Comparison of ENCODE assay signal across 19 mouse cellular contexts in genomic region chr6:135703655-135704054, GRCm38 (mm10).
DNase-seq lines count a peak whose midpoint lies in the region; ATAC-seq and TF ChIP-seq lines count a peak whose summit lies in the region.
"Had no signal": no experiment of that assay in that cellular context is flagged by ENCODE, and none has a peak within 500 bp of the region (broad histone marks: within the 10 kb centered on the region; RNA-seq: fewer than 3 reads in every experiment).

No protein-coding gene starts in this region.

- H3K4me3 ChIP-seq in intestine, embryonic 15.5 days (replicated peaks): no peak overlapping the region
- H3K4me3 ChIP-seq in intestine, postnatal 0 days (ENCODE audit: low read depth, low read length): no peak overlapping the region
- no peak overlapping the region for H3K4me3 ChIP-seq in kidney, postnatal 0 days (replicated peaks; ENCODE audit: low read depth, low read length)
- H3K4me3 ChIP-seq: embryonic facial prominence, embryonic 13.5 days; forebrain, embryonic 12.5 days; hindbrain, embryonic 15.5 days had no signal

- no peak overlapping the region for H3K9ac ChIP-seq in intestine, embryonic 15.5 days
- no peak overlapping the region for H3K9ac ChIP-seq in intestine, postnatal 0 days (ENCODE audit: low read depth, low read length)
- no peak overlapping the region for H3K9ac ChIP-seq in kidney, postnatal 0 days (ENCODE audit: low read depth, low read length)
- H3K9ac ChIP-seq: embryonic facial prominence, embryonic 13.5 days; forebrain, embryonic 12.5 days; hindbrain, embryonic 15.5 days had no signal

- CTCF ChIA-PET in Patski (lab: Charles Lee): interaction anchor here (0.6 to 1.2 kb wide), 3 partner anchors 14 to 49 kb away, joined by 3 read pairs; no protein-coding TSS in a partner anchor

- no peak overlapping the region for H3K4me2 ChIP-seq in intestine, embryonic 15.5 days (replicated peaks)
- no peak overlapping the region for H3K4me2 ChIP-seq in intestine, postnatal 0 days (replicated peaks; ENCODE audit: low read depth)
- no peak overlapping the region for H3K4me2 ChIP-seq in kidney, postnatal 0 days (ENCODE audit: low read length)
- H3K4me2 ChIP-seq: embryonic facial prominence, embryonic 13.5 days; forebrain, embryonic 12.5 days; hindbrain, embryonic 15.5 days had no signal

- H3K4me1 ChIP-seq in intestine, embryonic 15.5 days (replicated peaks): 0 out of 2 replicates have a peak, but pooled peaks cover 5% of the 10 kb centered on the region
- H3K4me1 ChIP-seq in intestine, postnatal 0 days (replicated peaks; ENCODE audit: control insufficient read depth, insufficient read depth, low read length): no peaks in the 10 kb centered on the region
- no peaks in the 10 kb centered on the region for H3K4me1 ChIP-seq in kidney, postnatal 0 days (replicated peaks; ENCODE audit: insufficient read depth, low read length)
- H3K4me1 ChIP-seq: forebrain, embryonic 12.5 days; hindbrain, embryonic 15.5 days had no signal

- in situ Hi-C loops in Patski (cut with MboI; ENCODE audit: low pct_unique_long_range_greater_than_20kb): no loop called here

- TF ChIP-seq CTCF in intestine, postnatal 0 days (IDR thresholded peaks at IDR 0.05; ENCODE audit: low read depth): no peak
- no peak for TF ChIP-seq CTCF in kidney, postnatal 0 days (IDR thresholded peaks at IDR 0.05; ENCODE audit: low read depth)
- TF ChIP-seq CTCF in Patski (IDR thresholded peaks at IDR 0.05): no peak

- 34% methylated on average over 2 of the region's 2 CpGs for WGBS in intestine, embryonic 15.5 days
- WGBS in intestine, postnatal 0 days: 23% methylated on average over 2 of the region's 2 CpGs
- WGBS in kidney, postnatal 0 days: 14% methylated on average over 2 of the region's 2 CpGs

- no peak overlapping the region for H3K27ac ChIP-seq in intestine, embryonic 15.5 days
- no peak overlapping the region for H3K27ac ChIP-seq in intestine, postnatal 0 days (ENCODE audit: low read depth, low read length)
- H3K27ac ChIP-seq in kidney, postnatal 0 days: no peak overlapping the region
- H3K27ac ChIP-seq: embryonic facial prominence, embryonic 13.5 days; forebrain, embryonic 12.5 days; hindbrain, embryonic 15.5 days had no signal

- H3K27me3 ChIP-seq in intestine, embryonic 15.5 days (replicated peaks): no peaks in the 10 kb centered on the region
- H3K27me3 ChIP-seq in intestine, postnatal 0 days (replicated peaks; ENCODE audit: control insufficient read depth, insufficient read depth, low read length): no peaks in the 10 kb centered on the region
- no peaks in the 10 kb centered on the region for H3K27me3 ChIP-seq in kidney, postnatal 0 days (ENCODE audit: insufficient read depth, low read length)
- no peaks in the 10 kb centered on the region for H3K27me3 ChIP-seq in Patski
- H3K27me3 ChIP-seq: embryonic facial prominence, embryonic 13.5 days; forebrain, embryonic 12.5 days; hindbrain, embryonic 15.5 days had no signal

- no peaks in the 10 kb centered on the region for H3K9me3 ChIP-seq in intestine, embryonic 15.5 days
- H3K9me3 ChIP-seq in intestine, postnatal 0 days (ENCODE audit: control insufficient read depth): no peaks in the 10 kb centered on the region
- H3K9me3 ChIP-seq in kidney, postnatal 0 days (replicated peaks; ENCODE audit: low read length): no peaks in the 10 kb centered on the region
- H3K9me3 ChIP-seq: embryonic facial prominence, embryonic 13.5 days; forebrain, embryonic 12.5 days; hindbrain, embryonic 15.5 days had no signal

- ATAC-seq in intestine, embryonic 15.5 days: peak; percentile 39; the same call in 1 of the 2 replicates
- no peak for ATAC-seq in intestine, postnatal 0 days
- no peak for ATAC-seq in kidney, postnatal 0 days (replicated peaks; ENCODE audit: low FRiP score, low read depth)
- peak; percentile 40 for ATAC-seq in Patski
- ATAC-seq: CD4-positive, CD25-positive, alpha-beta regulatory T cell, adult 4 months; forebrain, embryonic 16.5 days had no signal

- H3K36me3 ChIP-seq in intestine, embryonic 15.5 days: no peaks in the 10 kb centered on the region
- H3K36me3 ChIP-seq in intestine, postnatal 0 days (ENCODE audit: control insufficient read depth, insufficient read depth): no peaks in the 10 kb centered on the region
- H3K36me3 ChIP-seq in kidney, postnatal 0 days (ENCODE audit: insufficient read depth, low read length): no peaks in the 10 kb centered on the region
- H3K36me3 ChIP-seq: embryonic facial prominence, embryonic 13.5 days; forebrain, embryonic 12.5 days; G1E; hindbrain, embryonic 15.5 days had no signal

- POLR2A ChIA-PET in Patski (lab: Charles Lee): no interaction called here

- DNase-seq in kidney, postnatal 0 days (ENCODE audit: low spot score): peak; percentile 53
- DNase-seq in kidney, adult 8-10 months: no peak
- DNase-seq in Patski (ENCODE audit: low read depth, low spot score): peak; percentile 50
- peak; percentile 71 for DNase-seq in ZHBTc4 (ENCODE audit: low read depth, low spot score)
- DNase-seq in frontal cortex, postnatal 36 days (ENCODE audit: low spot score in 2 of 2): no peak
- DNase-seq: adrenal gland, adult 2 months; adrenal gland, postnatal 25 days; cerebellum, adult 18-20 months; cerebellum, adult 9-11 months; cerebellum, postnatal 36 days; gastrocnemius, postnatal 14 days had no signal

Comparison
In these comparisons a context has a peak if more than half of its experiments do, and no peak if none do; other contexts are left out.
1. ATAC-seq: peak in intestine, embryonic 15.5 days (single experiment) and Patski (single experiment); none in intestine, postnatal 0 days (single experiment) and kidney, postnatal 0 days (single experiment).
2. DNase-seq: peak in kidney, postnatal 0 days (single experiment), Patski (single experiment) and ZHBTc4 (single experiment); none in kidney, adult 8-10 months (0 of 2) and frontal cortex, postnatal 36 days (0 of 2).